Mouse (Mus musculus) left cerebral cortex, adult 11 months (tissue): Measurements from ENCODE around the gene Abcb9.

Experiments
- DNase-seq: peaks from one replicate; pipeline ENCODE4 v3.0.0; 2022; ENCODE audit warnings: low spot score

Gene Abcb9

DNA sequence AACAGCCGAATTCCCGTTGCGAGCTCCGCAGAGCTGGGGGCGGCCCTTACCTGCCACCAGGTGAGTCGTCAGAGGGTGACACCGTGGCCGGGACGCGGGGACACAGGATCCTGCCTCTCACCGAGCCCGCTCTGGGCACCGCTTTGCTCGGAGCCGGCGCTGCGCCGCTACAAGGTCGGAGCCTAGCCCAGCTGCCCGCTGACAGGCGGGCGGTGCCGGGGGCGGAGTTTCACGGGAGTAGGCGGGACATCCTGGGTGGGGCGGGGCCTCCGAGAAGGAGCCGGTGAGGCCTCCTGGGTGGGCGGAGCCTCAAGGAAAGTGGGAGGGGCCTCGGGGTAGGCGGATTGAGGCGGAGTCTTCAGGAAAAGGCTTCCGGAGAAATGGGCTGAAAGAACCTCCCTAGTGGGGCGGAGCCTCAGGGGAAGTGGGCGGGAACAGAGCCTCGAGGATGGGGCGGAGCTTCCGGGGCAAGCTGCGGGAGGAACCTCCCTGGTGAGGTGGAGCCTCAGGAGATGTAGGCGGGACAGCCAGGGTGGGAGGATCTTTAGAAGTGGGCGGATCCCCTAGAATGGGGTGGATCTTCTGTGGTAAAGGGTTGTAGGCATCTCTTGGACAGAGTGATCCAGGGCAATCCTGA is at the start of gene Abcb9:
Gene Abcb9 (minus strand): TSS at position 203 of the 637 bp plus-strand sequence.
- peak; percentile 94 for DNase-seq

DNA sequence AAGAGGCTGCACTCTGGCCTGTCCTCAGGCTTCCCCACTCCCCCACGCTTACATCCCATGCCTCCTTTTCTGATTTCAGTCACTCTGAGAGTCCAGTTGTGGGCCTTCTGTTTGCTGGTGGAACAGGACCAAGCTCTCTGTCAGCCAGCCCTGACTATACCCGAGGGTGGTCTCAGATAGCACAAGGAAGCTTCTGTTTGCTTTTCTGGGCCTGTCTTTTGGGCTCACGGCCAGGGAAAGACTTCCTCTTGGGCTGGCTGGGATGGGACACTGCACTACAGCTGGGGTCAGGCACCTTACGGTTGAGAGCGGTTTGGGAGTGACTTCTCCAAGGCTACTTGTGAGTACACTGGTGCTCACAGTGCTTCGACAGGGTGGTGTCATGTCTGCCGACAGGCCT is 42.5 kb upstream of the Abcb9 start:
- no peak for DNase-seq

DNA sequence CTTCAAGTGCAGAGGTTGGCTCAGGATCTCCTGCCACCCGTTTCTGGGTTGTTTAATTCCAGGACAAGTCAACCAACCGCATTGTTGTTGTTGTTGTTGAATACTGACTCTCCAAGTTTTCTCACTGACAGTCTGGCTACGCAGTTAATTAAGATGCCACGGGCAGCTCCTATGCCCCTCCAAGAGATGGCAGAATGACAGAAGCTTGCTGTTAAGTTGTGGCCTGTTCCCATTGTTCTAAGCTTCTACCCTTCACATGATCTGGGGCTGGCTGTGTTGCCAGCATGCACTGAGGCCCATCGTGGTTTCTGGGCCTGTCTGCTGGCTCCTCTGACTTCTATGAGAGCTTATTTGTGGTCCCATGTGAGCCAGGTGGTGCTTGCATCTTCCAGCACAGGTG is 38.7 kb upstream of the Abcb9 start:
- DNase-seq, result no peak

DNA sequence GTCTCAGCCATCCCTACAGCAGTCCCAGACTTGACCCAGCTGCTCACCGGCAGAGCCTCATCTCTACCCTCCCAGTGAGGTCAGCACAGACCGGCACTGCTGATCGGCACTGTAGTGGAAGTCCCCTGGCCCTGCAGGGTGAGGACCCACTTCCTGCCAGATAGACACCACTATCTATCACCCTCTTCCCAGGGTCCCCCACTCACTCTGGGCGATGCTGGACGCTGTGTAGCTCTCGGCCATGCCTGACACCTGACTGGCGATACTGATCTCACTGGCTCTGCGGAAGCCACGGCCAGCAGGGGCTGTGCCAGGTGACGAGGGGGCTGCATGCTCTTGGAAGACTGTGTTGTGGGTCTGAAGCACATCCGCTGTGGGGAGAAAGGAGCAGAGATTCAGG is 29.5 kb upstream of the Abcb9 start:
- DNase-seq, result no peak

DNA sequence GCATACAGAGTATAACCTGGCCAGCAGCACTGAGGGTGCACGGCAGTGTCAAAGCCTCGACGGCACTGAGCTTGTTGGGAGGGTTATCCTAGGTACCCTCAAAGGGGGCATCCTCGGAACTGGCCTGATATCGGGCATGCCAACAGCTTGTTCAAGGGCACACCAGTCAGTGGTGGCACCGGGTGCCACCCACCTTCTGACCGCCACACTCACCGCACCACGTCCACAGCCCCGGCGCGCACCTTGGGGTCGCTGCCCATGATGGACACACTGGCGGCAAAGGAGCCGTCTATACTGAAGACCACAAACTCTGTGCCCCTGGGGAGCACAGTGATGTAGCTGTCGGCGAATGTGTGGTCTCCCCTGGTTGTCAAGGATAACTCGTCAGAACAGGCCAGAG is 26.8 kb upstream of the Abcb9 start:
- no peak for DNase-seq

DNA sequence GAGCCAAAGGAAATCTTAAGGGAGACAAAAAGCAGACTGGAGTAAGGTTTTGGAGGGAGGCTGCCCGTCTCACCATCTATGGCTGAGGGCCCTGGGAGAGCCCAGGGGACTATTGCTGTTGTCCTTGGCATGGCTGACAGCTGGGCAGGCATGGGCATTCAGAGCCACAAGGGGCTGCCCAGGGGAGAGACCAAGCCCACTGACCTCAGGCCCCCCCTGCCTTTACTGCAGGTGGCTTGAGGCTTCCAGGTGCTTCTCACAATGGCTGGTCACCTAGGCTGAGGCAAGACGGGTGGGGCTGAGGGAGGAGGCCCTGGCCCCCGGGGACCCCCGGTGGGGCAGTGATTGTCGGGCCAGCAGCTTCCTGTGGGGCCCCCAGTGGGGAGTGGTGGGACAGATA is 23.6 kb upstream of the Abcb9 start:
- DNase-seq, result no peak

DNA sequence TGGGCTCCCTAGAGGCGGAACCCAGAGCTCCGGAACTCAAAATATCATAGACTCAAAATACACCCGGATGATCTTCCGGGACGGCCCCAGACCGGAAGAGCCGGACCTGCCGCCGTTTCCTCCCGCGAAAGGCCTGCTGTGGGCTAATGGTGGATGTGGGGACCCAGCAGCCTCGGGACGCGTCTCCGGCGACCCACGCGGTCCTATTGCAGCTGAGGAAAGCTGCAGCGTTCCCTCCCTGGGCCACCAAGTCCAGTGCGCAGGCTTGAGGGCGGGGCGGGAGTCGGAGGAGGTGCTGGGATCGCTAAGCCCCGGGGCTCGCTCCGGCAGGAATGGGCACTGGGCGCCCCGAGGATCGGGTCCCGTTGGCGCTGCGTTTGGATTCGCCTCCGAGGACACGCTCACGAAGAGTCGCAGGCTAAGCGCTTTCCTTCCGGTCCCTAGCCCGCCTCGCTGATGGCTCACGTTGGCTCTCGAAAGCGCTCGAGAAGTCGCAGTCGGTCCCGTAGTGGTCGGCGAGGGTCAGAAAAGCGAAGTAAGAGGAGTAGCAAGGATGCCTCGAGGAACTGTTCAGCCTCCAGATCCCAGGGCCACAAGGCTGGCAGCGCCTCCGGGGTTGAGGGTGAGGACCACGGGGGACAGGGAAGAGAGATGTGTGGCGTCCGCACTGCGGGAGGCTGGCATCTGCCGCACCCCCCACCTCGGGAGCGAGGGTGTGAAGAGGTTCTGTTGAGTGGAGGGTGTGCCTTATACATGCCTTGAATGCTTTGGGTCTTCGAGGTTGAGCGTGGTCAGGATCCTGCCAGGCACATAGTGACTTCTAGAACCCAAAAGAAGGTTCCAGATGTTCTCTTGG is 20.6 kb upstream of the Abcb9 start, which contains the start of gene Arl6ip4:
Gene Arl6ip4 (plus strand): TSS at position 100 of the 856 bp plus-strand sequence.
- peak; percentile 68 for DNase-seq

DNA sequence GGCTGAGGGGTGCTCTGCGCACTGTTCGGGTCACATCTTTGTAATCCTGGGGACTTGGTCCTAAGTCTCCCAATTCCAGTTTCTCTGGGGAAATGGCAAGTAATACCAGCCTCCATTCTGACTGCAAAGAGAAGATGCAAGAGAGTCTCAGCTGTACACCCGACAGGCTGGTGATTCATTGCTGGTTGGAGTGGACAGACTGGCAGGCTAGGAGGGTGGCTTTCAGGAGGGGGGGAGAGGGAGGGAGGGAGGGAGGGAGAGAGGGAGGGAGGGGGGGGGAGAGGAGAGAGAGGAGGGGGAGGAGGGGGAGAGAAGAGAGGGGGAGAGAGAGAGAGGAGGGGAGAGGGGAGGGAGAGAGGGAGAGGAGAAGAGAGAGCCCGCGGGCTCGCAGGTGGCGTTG is 19.9 kb upstream of the Abcb9 start:
- DNase-seq, result no peak

DNA sequence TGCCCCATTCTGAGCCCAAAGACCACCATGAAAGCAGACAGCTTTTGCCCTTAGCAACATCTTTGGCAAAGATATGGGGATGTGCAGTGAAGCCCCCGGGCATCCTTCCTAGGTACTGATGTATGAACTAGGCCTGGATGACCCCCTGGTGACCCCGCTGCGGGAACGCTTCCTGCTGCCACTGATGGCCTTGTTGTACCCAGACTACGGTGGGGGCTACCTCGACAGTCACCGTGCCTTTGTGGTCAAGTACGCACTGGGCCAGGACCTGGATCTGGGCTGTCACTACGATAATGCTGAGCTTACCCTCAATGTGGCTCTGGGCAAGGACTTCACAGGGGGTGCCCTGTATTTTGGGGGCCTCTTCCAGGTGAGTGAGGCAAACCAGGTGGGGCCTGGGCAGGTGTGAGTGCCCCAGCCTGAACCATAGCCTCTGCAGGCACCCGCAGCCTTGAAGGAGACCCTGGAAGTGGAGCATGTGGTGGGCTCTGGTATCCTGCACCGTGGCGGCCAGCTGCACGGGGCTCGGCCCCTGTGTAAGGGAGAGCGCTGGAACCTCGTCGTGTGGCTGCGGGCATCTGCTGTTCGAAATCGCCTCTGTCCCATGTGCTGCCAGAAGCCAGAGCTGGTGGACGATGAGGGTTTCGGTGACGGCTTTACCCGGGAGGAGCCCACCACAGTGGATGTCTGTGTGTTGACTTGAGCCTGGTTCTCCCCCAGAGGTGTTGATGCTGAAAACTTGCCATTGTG is 18.9 kb upstream of the Abcb9 start:
- DNase-seq, result no peak

DNA sequence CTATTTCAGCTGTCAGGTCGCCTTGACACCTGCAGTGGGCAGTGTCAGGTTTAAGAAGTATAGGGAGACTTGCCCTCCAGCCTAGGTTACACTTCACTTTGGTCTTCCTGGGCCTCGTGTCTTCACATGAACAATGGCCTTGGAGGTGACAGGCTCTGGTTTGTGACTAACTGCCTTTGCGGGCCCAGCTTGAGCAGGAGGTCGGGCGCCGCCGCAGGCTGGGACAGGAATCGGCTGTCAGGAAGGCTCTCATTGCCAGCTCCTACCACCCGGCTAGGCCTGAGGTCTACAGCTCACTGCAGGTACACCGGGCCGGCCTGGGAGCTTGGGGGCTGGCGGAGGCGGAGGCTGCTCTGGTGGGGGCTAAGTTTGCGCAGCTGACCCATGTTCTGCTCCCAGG is 17.4 kb upstream of the Abcb9 start:
- DNase-seq, result no peak

DNA sequence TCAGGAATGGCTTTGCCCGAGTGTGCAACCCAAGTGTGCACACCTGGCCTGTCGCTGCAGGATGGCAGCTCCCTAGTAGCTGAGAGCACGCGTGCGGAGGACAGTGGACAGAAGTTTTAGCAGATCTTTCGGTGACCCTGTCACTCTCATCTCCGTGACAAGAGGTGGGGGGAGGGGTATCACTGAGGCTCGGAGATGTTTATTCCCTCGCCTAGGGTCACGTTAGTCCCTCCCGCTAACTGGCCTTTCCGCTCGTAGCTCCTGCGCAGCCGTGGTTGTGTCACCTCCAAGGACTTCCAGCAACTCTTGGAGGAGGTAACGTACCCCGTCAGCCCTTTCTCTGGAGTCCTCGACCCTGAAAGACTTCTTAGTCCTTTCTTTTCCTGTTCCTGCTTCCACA is 16.9 kb upstream of the Abcb9 start:
- DNase-seq, result no peak

DNA sequence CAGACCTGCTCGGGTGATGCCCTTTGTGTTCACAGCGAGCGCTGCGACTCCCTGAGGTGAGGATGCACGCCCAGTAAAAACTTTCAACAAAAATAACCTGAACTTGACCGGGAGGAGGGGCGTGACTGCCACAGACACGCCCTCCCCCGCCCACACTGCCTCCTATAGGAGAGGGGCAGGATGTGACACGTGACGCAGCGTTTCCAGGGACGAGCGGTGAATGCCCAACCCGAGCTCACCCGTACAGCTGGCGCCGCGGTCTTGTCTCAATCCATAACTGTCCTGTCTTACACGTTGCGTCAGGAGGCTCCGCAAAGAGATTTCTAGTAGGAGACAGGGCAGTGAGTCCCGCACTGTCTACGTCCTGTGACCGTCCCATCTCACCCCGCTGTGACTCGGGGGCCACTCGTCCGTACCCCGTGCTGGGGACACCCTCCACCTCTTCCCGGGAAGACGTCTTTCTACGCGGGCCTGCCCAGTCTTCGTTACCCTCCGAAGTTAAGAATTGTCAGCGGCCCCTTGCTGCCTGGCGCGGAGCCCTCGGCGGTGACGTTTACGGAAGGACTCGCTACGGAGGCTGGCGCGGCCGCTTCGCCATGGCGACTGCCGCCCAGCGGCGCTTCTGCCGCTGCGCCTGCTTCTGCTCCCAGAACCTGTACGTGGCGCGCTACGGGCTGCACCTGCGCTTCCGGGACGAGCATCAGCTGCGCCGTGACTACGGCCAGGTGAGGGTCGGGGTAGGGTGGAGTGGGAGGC is 16.3 kb upstream of the Abcb9 start, which contains the start of gene Ogfod2:
Gene Ogfod2 (plus strand): TSS at position 556 of the 756 bp plus-strand sequence.
- DNase-seq, result peak; percentile 91

DNA sequence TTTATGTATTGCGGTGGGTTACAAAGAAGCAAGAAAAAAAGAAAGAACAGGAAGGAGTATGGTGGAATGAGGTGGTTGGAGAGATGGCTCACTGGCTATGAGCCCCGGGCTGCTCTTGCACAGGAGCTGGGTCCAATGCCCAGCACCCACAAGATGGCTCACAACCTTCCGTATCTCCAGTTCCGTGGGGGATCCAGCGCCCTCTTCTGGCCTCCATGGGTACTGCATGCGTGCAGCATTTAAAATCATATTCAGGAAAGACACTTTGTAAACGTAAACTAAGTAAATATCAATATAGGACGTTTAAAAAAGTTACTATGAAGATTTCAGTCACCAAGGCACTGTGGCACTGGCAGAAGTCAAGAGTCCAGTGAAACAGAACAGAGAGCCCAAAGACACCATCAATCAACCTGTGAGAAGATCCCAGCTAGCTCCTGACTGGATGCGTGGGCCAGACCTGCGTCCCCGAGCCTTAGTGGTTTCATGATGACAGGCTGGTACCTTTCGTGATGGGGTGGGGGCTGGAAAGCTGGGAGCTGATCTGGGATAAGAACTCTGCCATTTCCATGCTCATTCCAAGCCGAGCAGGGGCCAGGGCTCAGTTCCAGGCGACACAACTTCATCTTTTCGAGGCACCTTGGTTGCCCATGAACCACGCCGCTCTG is 15.6 kb upstream of the Abcb9 start:
- no peak for DNase-seq

DNA sequence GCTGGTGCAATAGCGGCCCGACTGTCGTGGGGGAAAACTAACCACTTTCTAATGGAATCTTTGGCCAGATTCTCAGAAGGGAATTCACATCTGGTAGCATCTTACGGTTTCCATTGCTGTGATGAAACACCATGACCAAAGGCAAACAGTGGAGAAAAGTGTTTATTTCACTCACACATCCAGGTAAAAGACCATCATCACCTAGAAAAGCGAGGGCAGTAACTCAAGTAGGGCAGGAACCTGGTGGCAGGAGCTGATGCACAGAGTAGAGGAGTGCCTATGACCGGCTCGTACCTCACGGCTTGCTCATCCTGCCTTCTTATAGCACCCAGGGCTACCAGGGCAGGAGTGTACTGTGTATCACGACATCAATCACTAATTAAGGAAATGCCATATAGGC is 8.0 kb upstream of the Abcb9 start:
- no peak for DNase-seq

DNA sequence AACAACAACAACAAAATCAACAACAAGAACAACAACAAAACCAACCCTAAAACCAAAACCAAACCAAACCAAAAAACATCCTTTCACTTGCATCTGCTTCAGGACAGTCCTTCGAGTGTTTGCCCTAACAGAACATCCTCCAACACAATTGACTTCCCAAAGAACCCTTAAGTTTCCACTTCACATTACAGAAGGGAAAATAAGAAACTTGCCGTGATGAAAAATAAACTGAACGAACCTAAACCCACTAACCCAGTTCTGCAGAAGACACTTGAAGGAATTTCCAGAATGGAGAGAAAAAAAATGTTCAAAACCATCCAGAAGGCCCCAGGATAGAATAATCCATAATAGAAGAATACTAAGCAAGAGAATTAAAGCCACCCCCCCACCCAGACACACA is 7.4 kb upstream of the Abcb9 start:
- no peak for DNase-seq

DNA sequence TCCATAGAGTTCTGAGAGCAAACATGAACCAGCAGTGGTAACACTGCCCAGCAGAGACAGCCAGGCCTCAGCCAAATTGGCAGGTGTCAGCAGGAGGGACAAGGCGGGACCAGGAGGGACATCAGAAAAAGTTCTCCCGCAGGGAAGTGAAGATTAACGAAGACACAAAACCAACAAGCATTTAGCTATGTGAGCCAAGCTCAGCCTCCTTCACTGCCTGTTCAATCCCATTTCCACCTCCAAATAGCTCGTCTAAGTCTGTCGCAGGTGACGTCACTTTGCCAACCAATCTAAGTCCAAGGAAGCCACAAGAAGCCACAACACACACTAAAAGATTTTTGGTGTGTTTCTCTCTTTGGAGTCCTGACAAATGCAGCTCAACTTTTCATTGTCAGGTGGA is 6.7 kb upstream of the Abcb9 start:
- DNase-seq, result no peak

DNA sequence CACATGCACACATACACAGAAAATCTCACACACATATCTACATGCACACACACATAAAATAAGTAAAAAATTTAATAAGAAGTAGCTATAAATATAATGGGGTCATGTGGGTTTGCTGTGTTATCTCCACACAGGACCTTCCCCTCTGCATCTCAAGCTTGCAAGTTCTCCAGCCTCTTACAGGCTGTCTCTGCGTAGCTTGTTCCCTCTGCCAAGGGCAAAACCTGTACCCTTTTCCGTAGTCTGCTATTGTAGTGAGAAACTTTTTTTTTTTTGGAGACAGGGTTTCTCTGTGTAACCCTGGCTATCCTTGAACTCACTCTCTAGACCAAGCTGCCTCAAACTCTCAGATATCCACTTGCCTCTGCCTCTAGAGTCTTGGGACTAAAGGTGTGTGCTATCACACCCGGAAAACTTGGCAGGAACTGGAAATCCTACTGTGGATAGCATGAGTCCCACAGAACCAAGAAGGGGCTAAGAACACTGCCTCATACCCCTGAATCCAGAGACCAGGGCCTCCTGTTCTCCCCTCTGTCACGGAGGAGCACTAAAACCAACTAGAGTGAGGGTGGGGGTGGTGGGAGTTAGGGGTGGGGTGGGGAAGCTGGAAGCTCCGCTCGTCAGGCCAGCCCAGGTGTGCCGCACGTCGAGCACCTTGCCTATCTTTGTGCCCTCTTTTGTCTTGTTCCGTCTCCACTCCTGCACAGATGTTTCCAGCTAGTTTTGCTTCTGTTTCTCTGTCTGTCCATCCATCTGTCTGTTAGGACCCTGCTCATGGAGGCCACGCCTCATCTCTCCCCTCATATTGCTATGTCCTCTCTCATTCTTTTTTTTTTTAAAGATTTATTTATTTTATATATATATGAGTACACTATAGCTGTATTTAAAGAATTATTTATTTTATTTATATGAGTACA is 4.8 kb upstream of the Abcb9 start:
- DNase-seq, result no peak

DNA sequence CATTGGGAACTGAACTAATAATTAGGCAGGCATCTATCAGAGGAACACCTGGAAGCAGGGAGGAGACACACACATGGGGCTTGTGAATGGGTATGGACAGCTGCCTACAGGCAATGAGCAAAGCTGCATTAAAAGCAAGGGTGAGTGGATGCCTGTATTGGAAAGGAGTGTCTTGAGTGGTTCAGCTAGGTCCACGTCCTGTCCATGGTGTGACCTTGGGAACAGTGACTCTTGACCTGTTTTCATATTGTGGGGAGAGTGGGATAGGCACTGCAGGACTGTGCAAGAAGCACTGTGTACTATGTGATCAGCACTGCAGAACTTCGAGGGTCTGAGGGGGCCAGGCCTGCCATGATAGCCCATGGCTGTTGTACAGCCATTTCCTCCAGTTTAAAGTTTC is 3.3 kb upstream of the Abcb9 start:
- no peak for DNase-seq

DNA sequence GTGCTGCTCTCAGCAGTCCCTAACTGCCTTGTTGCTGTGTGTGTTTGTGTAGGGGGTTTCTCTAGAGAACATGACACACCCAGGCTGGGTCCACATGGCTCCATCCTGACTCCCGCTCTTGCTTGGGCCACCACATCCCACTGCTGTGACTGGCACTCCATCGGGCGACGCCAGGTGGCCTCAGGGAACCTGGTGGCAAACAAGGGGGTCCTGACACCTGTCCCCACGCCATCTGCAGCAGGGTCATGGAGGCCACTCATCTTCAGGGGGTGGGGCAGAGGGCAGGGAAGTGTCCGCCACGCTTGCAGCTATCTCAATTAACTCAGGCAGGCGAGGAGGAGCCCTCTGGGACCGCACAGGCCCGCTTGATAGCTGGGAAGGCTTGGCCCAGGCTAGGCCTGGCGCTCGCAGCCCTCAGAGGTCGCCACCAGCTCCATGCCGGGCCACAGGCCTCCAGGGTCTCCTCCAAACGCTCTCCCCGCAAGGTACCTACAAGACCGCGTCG is 469 bp downstream of the Abcb9 start:
- DNase-seq, result no peak
